Mouse (Mus musculus) urinary bladder, postnatal 10 days (tissue): ENCODE measurements around the gene Tmem182.

Experiments used
- DNase-seq: peaks from one replicate; pipeline ENCODE4 v3.0.0; 2022; ENCODE audit warnings: low spot score

The Tmem182 gene

DNA sequence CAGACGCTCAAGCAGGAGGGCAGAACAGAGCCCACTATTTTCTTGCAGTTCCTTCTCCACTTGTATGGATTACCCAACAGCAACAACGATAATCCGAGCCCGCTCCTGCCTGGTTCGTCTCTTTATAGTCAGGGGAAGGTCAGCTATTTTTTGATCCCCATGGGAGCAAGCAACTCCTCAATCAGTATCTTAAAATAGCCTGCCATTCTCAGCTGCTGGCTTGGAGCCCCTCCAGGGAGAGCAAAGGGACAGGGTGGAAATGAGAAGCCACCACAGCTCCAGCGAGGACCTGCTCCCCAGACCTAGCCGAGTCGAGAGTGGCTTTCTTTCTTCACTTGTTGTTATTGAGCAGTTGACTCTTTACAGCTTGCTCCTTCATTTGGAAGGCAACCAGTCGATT, at the start of gene Tmem182:
Tmem182 (plus strand) TSS at position 251 of the 400 bp plus-strand sequence.
- DNase-seq = no peak

DNA sequence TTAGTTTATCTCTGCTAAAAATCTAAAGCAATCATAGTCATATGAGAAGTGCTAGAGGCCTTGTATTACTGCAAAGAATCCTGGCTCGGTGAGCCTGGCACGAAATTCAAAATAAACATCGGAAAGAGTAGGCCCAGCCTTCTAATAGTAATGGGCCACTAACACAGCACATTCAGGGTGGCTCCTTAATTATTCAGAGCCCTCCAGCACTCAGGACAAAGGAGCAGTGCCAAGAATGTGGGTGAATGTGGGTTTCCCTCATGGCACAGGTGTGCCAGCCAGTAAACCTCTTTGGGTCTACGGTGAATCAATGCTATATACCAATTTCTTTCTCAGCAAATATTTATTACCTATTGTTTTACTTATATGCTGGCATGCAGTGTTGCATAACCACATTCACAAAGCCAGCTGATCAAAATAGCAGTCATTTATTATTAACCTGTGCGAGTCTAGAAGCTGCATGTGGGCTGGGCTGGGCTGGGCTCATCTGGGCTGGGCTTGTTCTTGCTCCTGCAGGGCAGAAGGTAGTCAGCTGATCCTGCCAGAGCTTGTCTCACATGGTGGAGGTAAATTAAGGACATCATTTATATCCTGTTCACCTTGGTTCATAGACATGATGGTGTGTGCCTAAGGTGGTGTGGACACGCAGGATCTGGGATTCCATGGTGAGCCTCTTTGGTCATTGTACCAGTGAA, 45.5 kb upstream of the Tmem182 start:
- DNase-seq = no peak

DNA sequence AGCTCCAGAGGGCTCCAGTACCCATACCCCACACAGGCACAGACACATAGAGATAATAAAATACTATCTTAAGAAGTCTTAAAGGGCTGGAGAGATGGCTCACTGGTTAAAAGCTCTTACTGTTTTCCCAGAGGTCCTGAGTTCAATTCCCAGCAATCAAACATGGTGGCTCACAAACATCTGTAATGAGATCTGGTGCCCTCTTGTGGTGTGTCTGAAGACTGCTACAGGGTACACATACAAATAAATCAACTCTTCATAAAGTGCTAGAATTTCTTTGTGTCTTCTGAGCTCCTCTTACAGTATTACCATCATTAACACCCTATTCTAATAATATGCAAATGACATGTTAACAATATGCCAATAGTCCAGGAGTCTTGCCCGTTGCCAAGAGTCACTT, 41.4 kb upstream of the Tmem182 start:
- DNase-seq = no peak

DNA sequence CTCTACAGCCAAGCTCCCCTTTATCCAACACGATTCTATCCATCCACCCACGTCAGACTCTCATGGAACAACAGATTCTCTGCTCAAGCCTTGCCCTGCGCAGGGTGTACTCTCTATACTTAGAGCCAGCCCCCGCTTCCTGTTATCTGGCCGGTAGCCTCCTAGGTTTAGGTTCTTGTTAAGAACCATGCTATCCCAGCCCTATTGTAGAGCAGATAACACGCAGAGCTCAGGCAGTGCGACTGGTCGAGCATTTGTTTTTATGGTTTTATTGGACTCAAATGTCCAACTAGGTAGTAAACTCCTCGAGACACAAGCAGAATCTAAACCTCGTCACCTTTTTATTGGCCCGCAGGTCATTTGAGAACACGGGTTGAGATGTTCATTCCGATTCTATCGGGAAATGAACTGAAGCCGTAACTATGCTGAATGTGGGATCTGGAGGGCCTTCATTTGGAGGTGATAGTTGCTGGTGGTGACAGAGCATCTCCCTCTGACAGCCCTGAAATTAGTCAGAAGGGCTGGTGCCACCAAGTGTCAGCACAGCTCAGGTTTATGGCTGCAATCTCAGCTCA, 40.6 kb upstream of the Tmem182 start:
- DNase-seq = no peak

DNA sequence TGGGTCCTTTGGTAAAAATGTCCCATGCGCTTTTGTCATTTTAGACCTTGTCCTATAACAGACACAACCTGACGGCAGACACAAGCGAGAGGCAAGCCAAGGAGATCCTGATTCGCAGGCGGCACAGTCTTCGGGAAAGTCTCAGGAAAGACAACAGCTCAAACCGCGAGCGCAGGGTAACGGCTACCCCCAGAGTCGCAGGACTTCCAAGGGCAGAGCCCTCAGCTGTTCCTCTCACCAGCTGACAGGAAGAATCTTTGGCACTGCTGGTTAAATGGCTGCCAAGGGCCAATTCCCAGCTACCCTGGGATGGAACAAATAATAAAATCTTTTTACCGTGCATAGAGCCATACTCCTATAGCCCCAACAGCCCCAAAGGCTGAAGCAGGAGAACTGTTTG, 39.9 kb upstream of the Tmem182 start:
- no peak for DNase-seq

DNA sequence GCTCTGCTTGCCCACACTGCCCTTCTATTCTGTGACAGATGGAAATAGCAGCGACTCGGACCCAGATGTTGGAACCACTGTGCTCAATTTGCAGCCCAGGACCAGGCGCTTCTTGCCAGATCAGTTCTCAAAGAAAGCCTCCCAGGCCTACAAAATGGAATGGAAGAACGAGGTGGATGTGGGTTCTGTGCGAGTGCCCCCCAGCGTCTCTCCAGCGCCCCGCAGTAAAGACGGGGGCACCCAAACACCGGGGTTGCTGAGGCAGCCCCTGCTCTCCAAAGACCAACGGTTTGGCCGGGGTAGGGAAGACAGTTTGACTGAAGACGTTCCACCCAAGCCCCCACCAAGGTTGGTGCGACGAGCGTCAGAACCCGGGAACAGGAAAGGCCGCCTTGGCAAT, 37.8 kb upstream of the Tmem182 start:
- no peak for DNase-seq

DNA sequence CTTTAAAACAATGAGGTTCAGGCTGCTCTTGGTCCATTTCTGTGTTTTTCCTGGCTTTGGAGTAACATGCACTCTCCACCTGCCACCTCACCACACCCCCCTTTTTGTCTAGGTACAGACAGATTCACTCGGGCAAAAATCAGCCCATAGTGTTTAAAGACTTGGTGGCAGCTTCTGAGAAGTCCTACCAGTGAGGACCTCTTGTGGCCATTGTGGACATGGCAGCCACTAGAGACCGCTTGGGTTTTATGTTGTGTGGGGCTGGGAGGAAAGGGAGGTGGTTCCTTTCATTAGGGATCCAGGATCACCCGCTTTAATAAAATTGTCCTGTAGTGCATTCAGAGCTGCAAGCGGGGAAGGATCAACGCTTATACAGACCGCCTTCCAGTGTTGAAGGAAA, 36.8 kb upstream of the Tmem182 start:
- DNase-seq = no peak

DNA sequence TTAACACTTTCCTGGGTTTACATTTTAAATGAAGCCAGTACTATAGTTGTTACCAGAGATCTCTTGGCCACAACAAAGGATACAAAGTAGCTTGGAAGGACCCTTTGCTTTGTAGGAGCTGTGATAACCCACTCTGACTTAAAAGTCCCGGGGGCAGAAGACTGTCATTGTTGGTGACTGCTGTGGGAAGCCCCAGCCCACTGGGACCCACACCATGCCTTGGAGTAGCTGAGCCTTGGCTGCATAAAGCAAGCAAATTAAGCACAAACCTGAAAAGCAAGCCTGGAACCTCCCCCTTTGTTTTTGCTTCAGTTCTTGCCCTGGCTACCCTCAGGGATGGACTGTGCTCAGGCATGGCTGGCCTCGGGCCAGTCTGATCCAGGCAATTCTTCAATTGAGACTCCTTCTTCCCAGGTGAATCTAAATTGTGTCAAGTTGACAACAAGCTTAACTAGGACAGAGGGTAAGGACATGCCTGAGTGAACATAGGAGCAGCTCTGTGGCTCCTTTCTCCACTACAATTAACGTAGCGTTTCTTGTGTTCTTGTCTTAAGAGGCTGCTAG, 36.0 kb upstream of the Tmem182 start:
- no peak for DNase-seq

DNA sequence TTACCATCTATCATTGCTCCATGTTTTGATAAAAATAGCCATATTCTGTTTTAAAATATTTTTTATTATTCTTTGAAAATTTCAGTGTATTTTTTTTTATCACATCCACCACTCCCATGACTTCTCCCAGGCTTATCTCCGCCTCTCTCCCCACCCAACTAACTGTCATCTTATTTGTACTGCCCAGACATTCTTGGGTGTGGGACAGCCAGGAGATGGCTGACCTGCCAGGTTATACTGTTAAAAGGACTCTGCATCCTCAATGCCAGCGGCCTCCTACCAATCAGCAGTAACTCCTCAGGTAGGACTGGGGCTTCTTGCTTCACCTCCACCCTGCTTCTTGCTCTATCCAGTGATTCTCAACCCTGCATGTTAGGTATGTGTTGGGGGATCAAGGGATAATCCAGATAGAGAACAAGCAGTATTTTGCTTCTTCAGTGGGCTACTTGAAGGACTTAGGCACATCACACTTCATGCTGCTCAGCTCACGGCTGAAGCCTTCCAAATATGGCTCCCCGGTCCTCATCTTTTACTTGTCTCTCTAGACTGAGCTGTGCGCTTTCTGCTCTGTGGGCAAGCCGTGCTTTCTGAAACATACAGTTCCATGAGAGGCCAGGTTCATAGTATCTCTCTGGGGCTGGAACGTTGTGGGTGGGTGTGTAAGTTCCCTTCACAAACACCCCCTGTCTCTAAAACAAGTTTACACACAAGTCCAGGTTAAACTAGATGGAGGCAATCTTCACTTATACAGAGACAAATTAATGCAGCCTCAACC, 34.0 kb upstream of the Tmem182 start:
- DNase-seq = no peak

DNA sequence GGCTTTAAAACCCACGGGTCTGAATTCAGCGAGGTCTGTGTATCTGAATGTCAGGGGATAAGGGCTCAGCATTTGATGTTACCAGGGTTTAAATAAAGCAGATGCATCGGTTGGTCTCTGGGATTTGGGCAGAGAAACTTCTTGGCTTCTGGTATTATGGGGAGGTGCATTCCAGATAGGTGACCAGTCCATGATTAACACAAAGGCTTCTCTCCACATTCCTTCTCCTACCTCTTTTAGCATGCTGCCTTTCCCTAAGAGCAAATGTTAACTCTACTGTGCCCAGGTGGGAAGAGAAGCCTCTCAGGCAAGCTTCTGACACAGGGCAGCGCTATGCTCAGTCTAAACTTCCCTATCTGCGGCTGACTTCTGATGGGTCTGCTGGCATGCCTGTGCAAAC, 32.2 kb upstream of the Tmem182 start:
- no peak for DNase-seq

DNA sequence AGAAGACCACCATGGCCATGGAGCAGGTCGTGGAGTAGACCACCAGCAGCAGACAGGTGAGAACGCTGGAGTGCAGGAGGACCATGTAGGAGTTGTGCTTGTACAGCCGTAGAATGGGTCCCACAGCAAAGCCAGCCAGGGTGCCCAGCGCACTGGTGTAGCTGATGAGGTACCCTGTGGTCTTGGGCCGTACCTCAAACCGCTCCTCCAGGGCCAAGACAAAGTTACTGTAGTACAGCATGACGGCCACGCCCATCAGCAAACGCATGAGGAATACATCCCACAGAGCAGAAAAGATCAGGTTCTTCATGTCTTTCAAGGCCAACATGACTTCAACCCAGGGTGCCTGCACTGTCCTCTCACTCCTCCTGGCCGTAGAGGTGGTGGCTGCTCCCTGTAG, 31.4 kb upstream of the Tmem182 start:
- no peak for DNase-seq

DNA sequence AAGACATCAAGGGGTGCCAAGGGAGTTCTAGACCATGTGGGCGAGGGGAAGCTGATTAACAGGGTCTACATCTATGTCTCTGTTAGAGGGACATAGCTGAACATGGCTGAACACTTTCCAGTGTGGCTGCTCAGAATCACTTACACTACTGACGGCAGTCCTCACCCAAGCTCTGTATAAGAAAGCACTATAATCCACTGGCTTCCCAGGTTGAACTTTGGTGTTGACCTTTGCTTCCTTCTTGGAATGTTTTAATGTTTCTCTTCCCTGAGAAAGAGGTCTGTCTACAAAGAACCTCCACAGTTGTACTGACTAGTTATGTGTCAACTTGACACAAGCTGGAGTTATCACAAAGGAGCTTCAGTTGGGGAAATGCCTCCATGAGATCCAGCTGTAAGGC, 29.3 kb upstream of the Tmem182 start:
- no peak for DNase-seq

DNA sequence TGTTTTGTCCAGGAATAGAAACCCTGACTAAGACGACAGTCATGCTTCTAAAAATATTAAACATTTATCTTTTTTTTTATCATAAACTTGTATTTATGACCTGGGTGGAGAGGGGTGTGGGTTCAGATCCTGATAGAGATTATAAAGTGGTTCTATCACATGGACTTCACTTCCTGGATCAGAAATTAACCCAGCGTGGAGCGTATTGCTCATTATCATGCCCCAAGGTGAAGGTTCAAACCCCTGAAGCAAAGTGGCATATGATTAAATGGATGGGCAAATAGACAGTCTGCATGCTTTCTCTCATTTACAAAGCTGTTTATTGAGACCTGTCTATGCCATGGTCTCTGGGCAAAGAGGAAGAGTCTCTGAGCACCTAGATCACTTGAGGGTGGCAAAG, 28.6 kb upstream of the Tmem182 start:
- DNase-seq = no peak

DNA sequence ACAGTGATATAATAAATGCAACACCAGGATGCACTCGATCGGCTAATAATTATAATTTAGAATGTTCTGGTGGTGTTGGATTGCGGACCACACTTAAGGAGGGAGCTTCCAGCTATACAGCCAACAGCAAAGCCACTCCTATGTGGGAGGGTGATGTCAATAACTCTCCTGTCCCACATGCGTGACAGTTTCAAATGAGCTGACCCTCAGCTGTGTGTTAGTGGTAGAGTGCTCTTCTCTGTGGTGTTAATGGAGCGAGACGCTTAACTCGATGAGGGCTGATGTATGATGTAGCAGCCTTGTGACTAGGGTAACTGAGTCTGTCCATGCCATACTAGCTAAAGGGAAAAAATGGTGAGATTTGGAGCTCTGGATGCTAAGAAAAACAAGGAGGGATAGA, 22.0 kb upstream of the Tmem182 start:
- DNase-seq = no peak

DNA sequence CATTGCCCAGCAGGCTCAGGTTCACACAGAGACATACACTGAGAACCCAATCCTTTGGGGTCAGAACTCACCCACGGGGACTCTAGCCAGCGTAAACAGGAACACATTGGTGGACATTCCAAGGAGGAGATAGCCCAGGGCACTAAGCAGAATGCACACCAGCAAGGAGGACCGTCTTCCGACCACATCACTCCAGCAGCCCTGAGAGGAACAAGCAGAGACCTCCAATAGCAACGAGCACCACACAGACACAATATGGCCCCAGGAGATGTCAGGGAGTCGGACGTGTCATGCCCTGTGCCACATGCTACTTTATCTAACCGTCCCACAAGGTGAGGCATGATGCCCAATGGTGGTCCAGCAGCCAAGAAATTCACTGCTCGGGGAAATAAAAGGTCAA, 21.1 kb upstream of the Tmem182 start:
- no peak for DNase-seq

DNA sequence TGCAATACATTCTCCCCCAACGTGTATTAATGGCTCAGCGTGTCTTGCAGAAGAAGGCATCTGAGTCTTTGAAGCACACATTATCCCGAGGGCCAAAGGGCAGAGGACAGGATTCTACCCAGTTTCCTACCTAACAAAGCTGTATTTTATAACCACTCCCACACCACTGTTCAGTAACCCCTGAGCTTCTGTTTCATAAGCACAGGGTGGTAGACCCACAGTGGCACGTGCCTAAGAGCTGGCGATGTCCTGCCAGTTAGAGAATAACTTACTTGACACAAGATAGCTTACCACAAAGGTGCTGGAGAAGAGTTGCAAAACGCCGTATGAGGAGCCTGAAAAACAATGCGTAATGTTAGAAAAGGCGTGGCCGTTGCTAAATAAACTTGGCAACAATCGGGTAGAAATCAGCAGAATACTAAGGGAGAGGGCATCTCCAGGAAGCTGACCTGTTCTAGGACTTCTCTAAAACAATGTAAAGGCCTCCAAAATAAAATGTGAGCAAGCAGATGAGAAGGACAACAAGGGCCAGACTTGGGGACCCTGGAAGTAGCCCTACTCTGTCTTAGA, 19.4 kb upstream of the Tmem182 start:
- no peak for DNase-seq

DNA sequence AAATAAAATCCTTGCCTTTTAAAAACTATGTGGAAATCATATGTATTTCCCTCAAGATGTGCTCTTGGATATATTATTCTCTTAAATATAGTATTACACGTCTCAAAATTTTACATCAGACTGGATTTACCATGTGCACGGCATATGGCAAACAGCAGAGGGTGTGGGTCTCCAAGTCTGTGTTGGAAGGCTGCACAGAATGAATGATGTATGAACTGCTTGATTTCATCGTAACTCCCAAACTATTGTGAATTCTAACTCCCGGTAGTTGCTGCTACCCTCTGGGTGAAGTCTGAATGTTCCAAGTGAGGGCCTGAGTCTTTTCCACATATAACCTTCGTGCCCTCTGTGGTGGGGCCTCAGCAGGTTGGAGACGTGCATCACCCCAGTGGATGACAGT, 16.4 kb upstream of the Tmem182 start:
- DNase-seq = no peak

DNA sequence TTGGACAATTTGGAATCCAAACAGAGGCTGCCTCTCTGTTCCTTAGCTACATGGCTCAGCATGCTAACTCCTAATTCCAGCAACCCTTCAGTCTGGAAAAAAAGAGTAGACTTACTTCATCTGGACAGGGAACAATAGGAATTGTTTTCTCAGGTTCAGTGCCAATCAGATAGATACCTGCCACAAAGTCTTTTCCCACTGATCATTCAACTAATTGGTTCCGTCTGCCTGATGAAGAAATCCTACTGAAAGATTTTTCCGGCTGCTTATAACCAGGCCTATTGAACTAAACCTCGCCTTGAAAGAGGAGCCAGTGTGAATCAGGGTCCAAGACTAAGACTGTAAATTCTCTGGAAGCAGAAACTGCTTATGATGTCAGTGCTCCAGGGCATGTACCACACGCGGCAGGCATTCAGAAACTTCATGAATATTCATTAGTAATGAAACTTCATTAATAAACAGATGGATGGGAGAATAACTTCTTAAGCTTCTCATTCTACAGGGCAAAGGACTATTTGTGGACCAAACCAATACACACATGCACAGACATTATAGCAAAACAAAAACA, 15.7 kb upstream of the Tmem182 start:
- DNase-seq = no peak

DNA sequence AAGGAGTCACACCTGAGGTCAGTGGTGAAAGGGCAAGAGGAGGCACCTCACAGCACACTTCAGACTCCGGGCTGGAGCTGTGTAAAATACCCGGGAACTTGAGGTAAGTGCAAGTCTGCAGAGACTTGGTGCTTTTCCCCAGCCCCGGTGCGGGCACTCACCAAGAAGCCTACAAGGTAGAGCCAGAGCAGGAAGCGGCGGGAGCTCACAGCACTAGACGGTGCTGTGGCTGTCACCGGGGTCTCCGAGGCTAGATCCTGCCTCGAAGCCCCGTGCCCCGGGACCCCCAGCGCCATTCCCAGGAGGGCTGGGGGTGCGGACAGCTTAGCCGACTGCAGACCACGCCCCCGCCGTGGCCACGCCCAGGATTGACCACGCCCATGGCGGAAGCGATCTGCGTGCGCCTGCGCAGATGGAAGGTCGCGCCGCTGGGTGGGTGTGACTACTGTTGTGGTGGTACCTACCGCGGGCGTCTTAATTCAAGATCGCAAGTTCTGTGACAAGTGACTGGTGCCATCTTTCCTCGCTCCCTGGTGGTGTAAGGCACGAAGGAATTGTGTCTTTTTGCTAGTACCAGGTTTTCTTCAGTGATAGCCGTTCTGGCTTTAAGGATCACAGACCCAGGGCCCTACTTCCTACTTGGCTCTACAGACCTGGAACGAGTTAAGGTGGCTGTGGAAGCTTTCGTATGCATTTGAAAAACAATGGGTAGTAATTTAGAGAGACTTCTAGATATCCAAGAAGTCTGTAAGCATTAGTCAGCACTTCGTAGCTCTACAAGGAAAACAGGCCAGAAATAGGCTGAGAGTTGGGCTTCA, 14.9 kb upstream of the Tmem182 start, which contains the start of gene Mfsd9:
Mfsd9 (minus strand) TSS at position 364 of the 818 bp plus-strand sequence.
- peak; percentile 72 for DNase-seq

DNA sequence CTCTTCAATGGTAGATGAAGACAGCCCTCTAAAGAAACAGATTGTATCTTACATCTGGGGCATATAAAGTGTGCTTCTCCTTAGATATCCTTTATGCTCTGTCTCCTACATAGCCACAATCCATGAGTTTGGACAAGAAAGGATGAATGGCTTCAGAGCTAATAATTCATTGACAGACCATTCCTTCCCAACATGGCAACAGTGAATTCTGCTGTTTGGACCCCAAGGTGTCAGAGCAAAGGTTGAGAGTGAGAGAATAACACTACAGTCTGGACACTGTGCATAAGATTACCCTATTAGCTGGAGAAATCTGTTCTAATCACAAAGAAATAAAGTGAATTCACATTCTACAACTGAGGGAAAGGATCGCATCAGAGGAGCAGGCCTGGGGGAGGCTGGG, 9.9 kb upstream of the Tmem182 start:
- no peak for DNase-seq

DNA sequence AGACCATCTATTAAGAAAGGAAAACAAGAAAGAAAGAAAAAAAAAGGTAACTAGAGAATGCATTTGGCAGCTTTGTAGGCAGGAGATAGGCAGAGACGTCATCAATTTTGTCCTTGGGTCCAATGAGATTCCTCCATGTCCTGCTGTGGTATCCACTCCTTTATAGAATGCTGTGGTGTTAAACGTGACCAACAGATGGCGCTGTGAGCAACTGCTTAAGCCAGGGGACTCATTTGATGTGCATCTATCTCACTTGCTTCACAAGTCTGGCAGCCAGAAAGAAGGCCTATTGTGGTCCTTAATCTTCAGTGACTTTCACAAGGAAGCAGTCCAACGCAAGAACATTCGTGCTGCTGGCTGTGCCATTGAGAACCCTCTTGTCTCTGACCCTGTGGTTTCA, 8.1 kb upstream of the Tmem182 start:
- DNase-seq = no peak

DNA sequence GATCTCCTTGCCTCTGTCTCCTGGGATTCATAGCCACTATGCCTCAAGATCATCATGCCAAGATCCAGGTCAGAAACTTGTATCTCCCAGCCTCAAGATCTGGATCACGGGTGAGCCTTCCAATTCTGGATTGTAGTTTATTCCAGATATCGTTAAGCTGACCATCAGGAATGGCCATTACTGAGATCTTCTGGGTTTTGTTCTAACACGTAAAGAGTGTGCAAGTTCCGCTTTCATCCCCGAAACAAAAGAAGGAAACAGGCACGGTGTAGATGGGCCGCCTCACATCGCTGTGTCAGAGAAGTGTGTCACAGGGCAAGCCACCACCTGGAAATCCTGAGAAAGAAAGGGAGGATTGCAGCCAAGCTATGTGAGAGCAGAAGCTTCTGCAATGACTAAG, 6.3 kb upstream of the Tmem182 start:
- no peak for DNase-seq
